Mouse (Mus musculus) heart, adult 11 months (tissue): Measurements from ENCODE around the gene Gm765.

Source experiments
- DNase-seq: peaks from one replicate; pipeline ENCODE4 v3.0.0; 2022

Gene Gm765

DNA sequence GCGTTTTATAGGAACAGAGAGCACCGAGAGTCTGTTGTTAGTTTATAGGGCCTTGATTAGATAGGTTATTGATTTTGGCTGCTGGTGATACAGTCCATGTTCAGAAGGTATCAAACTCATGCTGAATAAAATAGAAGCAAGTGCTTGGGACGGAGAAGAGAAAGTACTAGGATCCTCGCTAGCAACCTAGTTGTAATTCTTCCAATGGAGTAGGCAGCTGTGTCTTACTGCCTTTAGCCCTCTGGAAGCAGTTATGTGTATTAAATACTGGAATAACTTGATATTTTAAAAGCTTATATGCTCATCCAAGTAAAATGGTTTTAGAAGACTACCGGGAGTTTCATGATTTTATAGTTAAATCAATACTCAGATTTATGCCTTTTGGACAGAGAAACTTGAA lies 132.3 kb downstream of the Gm765 start:
- no peak for DNase-seq

GRCm38 (mm10) chr6:98208051-98208450 lies 134.5 kb downstream of the Gm765 start:
- DNase-seq, result no peak

- DNase-seq, result no peak
These were observed 143.8 kb downstream of the Gm765 start for GRCm38 (mm10) chr6:98198706-98199105.

DNA sequence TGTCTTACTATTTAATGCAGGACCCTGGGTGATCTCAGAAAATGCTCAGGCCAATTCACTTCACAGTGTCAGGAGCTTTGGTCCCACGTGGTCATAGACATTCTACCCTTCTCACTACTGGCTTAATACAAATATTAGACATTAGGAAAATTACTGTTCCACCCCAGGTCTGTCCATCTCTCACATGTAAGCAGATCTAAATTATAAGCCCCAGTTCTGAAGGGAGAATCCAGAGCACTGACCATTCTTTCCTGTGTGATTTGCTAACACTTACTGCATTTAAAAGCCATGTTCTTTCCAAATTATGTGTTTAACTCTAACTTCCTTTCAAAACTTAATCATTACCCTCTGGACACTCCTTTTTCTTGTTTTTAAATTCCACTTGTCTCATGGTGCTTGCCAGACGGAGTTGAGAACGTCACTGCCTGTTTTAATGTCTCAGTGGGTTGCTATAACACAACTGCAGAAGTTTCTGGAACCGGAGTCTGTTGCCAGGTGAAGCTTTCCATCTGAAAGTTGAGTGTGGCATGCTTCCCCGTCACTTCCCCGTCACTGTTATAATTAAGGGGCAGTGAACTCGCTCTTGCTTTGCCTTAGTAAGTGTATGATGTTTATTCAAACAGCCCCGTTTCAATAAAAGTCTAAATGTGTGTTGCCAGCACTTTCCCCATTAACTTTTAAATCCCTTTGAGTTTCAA lies 151.7 kb downstream of the Gm765 start:
- no peak for DNase-seq
